Mouse (Mus musculus): ENCODE results near the gene Tagln3.

Gene Tagln3

DNA sequence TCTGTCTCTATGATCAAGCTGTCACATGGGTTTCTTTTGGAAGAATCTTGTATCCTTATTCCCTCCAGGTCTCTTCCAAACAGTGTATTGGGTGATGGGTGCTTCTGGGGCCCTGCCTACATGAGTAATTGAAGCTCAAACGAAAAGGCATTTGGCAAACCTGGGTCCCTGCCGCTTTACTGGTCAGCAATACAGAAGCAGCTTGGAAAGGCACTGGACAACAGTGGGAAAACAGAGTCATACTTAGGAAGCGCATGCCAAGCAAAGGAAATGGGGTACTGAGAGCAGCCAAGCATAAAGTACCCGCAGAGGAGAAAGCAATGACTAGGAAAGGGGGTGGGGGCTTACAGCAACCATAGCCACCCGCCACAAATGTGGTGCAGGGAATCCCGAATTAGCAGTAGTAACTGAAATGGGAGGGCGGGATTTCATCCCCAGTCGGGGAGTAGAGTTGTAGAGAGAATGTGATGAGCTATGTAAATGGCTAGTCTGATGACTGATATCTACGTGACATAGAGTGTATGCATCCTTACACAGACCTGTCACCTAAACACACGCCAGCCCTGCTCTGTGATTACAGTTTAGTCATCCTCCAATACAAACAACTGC is 4.3 kb downstream of the Tagln3 start:
- DNase-seq (ENCODE audit: low spot score in 2 of 2) = no peak

- no peak for DNase-seq (ENCODE audit: low spot score in 2 of 2)
Observed at GRCm38 (mm10) chr16:45718296-45718695, 6.1 kb downstream of the Tagln3 start.

DNA sequence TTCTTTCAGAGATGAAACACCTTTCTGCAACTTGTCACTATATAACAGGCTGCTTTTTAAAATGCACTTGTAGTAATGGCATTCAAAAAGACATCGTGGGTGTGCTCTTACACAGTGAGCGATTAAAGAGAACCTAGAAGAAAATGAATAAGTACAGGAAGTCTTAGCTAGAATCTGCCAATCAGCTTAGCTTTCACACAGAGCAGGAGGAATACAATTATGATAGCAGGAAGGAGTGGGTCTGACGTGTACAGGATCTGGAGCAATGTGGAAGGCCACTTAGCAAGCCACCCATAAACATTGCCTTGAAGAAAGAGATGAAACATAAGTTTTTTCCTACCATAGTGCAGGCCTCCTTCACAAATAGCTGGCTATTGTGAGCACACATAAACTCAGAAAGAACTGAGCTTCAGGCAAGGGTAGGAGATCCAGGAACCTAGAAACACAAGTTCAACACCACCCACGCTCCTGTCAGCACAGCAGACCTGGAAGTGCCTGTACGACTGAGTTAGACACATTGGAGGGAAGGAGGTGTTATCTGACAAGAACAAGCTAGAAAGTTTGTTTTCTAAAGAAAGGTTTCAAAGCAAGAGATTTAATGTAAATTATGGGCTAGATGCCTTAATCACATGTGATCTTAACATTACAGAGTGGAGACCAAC is 9.8 kb downstream of the Tagln3 start:
- no peak for DNase-seq (ENCODE audit: low spot score in 2 of 2)

- DNase-seq (ENCODE audit: low spot score in 2 of 2) = no peak
Observed at GRCm38 (mm10) chr16:45713878-45714277, 10.5 kb downstream of the Tagln3 start.

DNA sequence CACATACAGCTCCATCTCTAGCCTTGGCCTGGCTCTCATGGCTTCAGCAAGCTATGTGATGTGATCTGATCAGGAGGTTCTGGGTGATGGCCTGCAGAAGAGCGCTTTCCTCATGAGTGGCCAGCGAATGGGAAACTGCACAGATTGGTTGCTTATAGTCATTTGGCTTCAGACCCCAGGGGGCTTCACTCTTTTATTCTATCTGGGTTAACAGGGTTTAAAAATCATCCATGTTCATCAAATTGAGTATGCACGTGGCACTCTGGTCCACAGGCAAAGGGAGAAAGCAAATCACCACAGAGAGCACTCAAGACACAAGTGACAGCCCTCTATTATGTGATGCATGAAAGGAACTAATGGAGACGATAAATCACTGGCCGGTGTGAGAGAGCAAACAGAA is 11.1 kb downstream of the Tagln3 start:
- DNase-seq (ENCODE audit: low spot score in 2 of 2) = no peak

DNA sequence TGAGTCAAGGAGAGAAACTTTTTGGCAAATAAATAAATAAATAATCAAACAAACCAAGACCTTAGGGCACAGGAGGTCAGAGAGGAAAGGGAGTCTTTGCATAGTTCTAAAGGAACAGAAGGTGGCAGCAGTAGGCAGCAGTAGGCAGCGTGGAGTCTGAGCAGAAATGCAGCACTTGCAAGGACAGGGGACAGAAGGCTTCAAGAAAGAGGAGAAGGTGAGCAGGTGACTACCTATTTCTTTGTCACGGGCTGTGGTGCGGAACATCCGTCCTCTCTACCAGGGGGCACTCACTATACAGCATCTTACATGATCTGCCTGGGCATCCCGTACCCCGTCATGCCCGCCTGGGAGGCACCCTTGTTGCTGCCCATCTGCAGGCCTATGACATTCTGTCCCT is 13.1 kb downstream of the Tagln3 start:
- DNase-seq (ENCODE audit: low spot score in 2 of 2) = no peak

DNA sequence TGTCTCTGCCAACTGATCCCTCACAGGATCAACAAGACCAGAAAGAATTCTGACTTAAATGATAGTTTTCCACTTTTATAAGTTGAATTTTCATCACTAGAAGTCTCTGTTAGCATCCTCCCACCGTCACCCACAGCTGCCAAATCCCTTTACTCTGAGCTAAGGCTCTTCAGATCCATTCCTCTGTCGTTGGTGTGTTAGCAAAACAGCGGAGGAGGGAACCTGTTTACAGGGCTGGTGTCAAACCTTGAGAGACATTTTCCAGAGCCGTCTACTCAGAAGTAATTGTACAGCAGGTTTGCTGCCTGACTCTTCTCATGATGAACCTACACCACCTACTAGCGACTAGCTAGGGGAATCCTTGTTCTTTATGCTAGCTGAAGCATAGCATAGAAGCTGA is 25.1 kb downstream of the Tagln3 start:
- no peak for DNase-seq (ENCODE audit: low spot score in 2 of 2)

DNA sequence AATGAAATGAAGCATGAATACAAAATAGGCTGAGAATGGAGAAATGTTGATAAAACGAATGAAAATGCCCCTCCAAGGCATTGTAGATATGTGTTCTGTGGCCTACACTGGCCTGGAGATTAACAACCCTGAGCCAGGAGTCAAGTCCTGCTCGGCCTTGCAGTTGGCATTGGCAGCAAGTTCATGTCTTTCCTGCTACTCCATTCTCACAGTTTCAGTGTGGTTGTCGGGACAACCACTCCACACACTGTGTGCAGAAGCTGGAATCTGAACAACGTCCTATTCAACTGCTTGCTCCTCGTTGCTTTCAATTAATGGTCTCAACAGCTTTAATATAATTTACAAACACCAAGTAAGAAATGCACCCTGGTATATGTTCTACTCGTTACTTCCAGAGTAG is 26.4 kb downstream of the Tagln3 start:
- DNase-seq (ENCODE audit: low spot score in 2 of 2) = no peak

DNA sequence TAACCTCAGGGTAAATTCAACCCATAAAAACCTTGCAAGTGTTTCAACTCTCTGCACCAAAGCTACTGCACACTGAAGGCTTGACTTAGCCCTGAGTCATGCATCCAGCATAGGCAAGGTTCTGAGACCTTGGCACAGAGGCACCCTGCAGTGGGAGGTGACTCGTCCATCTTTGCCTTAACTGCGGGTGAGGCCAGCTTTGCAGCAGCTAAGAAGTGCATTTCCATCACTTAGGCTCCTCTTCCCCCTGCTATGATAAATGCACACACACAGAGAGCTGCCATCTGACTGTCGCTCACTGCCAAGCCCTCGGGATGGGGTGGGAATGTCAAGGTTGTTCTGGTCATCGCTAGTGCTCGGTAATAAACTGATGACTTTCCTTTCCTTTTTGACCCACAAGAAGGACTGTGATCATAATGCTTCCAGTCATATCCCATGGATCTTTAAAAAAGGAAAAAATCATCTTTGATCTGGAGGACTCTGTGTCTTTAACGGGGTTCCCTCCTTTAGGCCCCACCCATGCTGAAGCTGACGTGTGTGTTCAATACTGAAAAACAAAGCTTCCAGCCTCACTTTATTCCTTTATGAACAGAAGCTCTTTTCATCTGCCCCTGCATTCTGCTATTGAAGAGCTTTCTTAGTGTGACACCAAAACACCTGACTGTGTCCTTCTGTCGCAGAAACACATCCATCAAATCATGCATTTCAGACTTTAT is 28.8 kb downstream of the Tagln3 start:
- DNase-seq (ENCODE audit: low spot score in 2 of 2) = no peak

DNA sequence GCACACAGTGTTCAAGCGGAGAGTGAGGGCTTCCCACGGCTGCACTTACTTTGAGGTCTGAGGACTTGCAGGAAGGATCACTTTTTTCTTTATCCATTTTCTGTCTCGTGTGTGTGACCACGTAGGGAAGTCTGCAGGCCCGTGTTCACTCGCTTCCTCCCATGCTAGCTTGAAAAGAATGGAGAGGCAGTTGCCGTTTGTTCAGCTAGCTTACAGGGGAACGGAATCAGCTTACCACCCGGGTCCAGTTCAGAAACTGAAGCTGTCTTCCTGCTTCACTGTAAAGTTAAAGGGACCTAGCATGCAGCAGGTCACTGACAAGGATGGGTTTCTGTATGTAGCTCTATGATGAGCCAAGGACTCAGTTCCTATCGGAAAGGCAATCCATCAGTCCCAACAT is 30.9 kb downstream of the Tagln3 start, which contains the start of gene Tmprss7:
Tmprss7 (minus strand) TSS at position 101 of the 400 bp plus-strand sequence.
- no peak for DNase-seq (ENCODE audit: low spot score in 2 of 2)

DNA sequence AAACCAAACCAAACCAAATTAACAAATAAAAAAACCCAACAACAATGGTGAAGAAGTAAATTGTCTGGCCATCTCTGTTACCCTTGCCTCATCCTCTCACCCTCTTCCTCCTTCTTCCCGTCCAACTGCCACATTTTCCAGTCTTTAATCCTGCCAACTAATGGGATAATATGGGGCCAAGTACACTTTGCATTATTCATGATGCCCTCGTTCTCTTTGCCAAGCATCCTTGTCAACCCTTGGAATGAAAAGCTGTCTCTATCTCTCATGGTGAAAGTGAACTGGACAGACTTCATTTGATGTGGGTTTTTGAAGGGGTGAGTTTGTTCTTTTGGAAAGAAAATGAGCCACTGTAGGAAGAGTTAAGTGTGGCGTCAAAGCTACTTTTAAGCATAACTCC is 31.6 kb downstream of the Tagln3 start:
- DNase-seq (ENCODE audit: low spot score in 2 of 2) = no peak

GRCm38 (mm10) chr16:45690178-45690577 is 34.2 kb downstream of the Tagln3 start:
- DNase-seq (ENCODE audit: low spot score in 2 of 2) = peak; percentile 65 to 75

GRCm38 (mm10) chr16:45686833-45687232 is 37.6 kb downstream of the Tagln3 start:
- DNase-seq (ENCODE audit: low spot score in 2 of 2) = no peak

DNA sequence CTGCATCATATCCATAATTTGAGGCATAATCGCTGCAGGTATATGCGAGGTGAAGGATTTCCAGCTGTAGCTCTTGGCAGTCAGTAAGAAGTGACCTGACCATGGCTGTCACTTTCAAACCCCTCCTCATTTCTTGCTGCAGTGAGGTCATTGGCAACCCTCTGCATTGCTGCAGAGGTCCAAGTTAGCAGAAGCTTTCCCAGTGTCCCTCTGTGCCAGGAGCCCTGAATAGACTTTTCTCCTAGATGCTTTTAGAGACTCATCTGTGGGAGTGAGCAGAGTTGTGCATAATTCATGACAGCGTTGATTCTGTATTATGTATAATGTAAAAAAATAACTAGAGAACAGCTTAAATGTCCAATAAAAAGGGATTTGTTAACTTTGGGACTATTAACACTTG is 39.1 kb downstream of the Tagln3 start:
- peak in 1 of 2 experiments; percentile 39 for DNase-seq (ENCODE audit: low spot score in 2 of 2)

DNA sequence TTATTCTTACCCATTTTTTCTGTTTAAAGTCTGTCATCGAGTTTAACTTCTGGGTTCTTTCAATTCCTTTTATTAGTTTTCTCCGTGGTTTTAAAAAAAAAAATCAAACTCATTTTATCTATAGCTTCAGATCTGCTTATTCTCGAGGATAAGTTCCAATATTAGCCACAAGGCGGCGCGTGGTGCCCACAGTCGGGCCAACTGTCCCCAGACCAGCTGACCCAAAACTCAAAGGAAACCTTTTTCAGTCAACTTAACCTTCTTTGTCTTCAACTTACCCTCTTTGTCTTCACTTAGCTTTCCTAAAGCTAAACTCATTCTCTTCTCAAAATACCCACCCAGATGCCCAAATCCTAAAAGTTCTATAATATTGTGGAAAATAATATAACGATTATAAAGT is 39.6 kb downstream of the Tagln3 start:
- peak; percentile 66 to 76 for DNase-seq (ENCODE audit: low spot score in 2 of 2)

GRCm38 (mm10) chr16:45676462-45676861 is 47.9 kb downstream of the Tagln3 start:
- DNase-seq (ENCODE audit: low spot score in 2 of 2) = no peak

- DNase-seq (ENCODE audit: low spot score in 2 of 2) = no peak
Observed at GRCm38 (mm10) chr16:45670005-45670404, 54.4 kb downstream of the Tagln3 start.

DNA sequence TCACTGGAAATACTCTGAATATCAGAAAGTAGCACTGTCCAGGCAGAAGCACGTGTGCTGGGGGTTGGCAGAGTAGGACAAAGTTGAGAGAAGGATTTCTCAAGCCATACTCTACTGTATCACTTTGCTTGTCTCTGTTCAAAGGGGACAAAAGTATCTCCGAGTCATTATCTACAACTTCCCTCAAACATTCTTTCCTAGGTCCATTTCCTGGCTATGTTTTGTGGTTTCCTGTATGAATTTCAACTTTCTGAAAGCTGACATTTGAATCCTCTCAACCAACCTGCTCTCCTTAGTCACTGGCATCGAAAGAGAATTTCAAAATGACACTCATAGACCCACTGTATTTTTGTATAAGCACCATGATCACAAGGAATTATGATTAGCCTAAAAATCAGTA is 56.2 kb downstream of the Tagln3 start:
- DNase-seq (ENCODE audit: low spot score in 2 of 2) = no peak

DNA sequence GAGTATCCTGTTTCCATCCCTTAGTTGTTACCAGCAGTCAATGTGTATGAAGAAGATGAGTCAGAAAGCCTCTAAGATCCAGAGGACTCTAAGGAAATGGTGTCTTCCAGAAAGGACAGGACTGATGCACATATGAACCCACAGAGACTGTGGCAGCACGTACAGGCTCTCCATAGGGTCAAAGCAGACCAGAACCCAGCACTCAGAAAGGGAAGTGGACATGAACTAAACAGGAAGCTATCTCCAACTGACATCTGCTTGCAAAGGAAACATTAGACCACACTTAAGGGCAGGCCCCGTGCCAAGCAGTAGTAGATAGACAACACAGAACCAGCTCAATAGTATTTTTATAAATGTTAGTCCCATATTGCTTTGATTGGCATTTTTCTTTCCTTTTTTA is 58.3 kb downstream of the Tagln3 start:
- DNase-seq (ENCODE audit: low spot score in 2 of 2) = no peak

- no peak for DNase-seq (ENCODE audit: low spot score in 2 of 2)
Observed at GRCm38 (mm10) chr16:45662381-45662780, 62.0 kb downstream of the Tagln3 start.

Data from right cerebral cortex, adult 2 months (tissue).